Mouse (Mus musculus): ENCODE measurements at regions not wholly inside any gene's neighbourhood (a gene's known extent, or its start where the extent isn't known, plus 50 kb on each side); places are given as distances from the start of the nearest gene placed in this dataset.

- DNase-seq (ENCODE audit: low spot score) = no peak
Observed at GRCm38 (mm10) chr3:42915146-42915545, 1172.7 kb downstream of the D3Ertd751e start.

DNA sequence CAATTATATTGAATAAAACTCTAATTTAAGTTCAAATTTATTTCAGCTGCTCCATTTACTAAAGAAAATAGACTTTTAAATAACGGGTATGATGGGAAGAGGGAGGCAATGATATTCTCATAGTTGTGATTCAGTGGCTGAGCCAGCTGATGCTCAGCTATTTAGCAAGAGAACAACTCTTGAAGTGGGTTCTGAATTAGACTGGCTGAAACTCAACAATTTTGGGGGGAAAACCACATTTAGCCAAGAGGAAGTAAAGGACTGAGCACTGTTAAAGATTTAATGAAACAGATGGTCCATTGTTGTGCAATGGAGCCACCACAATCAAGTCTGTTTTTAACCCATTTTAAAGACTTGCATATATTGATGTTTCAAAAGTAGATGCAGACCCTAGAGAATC, 1193.0 kb downstream of the D3Ertd751e start:
- no peak for DNase-seq (ENCODE audit: low spot score)

DNA sequence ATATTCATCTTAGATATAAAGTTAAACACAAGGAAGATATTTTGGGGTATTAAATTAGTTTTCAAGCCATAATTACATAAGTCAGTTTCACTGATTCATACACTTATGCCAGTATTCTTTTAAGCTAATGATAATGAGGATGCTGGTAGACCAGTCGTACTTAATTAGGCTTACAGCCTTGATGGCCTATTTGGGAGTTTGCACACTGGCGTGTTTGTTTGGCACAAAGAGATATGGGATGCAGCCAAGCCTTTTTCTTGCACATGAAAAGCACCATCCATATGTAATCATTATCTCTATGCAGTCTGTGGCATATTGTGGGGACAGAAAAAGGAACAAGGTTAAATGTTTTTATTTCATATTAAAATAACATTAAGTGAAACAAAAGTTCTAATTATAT, 1234.7 kb downstream of the D3Ertd751e start:
- DNase-seq (ENCODE audit: low spot score) = no peak

All from layer of hippocampus, adult 11-12 months (tissue).